Mouse (Mus musculus): ENCODE results near the gene Cbx7.
A peak's percentile ranks its signal among the peaks of the same experiment; 100 is the strongest.

Cbx7 gene

DNA sequence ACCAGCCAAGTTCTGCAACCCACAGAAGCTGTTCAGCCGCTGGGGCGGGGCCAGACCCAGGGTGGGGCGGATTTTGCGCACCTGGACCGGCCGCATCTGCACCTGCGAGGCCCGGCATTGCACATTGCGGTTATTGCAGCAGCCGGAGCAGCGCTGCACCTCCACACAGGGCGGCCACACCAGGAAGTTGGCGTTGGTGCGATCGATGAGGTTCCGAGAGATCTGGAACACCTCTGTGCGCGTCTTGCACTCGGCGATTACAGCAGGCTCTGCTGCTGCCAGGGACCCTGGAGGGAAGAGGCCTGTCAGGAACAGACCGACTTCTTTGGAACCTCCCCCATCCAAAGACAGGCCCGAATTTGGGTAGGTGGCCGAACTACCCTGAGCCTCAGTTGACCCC is 30.7 kb upstream of the Cbx7 start:
- no peak for DNase-seq (ENCODE audit: low read depth)

DNA sequence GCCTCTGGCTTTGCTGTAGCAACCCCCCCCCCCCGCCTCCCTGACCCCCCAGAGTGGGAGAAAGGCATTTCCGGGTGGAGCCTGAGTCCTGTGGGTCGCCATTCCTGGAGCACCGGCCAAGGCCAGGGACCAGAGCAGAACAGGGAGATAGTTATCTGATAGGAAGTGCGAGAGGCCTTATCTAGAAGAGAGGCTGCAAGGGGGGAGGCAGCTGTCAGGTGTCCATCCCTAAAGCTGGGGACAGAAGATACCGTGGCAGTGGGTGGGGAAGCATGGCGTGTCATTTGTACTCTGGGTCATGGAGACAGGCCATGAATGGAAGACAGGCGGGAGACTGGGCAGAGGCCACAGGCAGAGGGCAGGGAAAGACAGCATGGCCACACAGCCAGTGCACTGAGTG is 29.8 kb upstream of the Cbx7 start:
- no peak for DNase-seq (ENCODE audit: low read depth)

DNA sequence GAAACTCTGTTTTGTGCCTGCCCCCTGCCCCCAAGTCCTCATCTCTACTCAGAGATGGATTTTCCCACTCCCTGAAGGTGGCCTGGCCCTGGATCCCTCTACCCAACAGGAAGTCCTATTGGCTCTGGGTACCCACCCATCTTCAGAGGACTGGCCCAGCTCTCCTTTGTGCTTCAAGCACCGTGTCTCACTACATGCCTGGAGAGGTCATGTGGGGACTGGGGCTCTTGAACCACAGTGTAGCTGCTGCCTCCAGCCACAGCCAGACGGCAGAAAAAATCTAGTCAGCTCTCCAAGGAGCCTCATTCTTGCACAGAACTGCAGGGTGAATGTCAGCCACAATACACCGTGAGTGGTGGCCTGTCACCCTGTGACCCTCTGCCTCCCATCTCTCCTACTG is 27.1 kb upstream of the Cbx7 start:
- no peak for DNase-seq (ENCODE audit: low read depth)

DNA sequence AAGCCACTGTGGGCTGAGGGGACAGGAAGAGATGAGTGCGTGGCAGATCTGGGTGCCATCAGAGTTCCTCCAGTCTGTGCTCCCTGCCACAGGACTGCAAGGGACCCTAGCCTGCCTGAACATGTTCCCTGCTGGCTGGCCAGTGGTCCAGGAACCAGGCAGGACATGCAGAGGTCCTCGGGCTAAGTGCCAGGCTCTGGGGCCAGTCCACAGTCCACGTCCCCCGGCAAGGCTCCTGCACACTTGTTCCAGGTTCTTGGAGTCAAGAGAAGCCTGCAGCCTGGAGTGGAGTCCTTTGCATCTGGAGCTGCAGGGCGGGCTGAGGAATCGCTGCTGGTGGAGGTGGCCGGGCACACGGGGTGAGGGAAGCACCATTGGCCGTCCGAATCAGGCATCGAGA is 25.9 kb upstream of the Cbx7 start:
- DNase-seq (ENCODE audit: low read depth), result no peak

DNA sequence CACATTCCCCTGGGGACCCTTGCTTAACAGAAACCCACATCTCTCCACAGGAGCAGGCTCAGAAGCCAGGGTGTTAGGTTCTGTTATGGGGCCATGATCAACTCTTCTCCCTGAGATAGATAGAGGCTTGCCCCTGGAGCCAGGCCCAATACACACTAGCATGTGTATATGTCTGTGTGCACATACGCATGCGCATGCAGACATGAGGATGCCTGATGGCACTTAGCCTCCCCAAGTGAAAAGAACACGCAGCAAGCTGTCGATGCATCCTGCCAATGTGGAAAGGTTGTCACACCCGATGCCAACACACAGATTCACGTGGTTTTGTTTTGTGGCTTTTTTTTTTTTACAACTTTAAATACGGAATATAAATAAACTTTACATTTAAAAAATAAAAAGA is 24.6 kb upstream of the Cbx7 start:
- no peak for DNase-seq (ENCODE audit: low read depth)

DNA sequence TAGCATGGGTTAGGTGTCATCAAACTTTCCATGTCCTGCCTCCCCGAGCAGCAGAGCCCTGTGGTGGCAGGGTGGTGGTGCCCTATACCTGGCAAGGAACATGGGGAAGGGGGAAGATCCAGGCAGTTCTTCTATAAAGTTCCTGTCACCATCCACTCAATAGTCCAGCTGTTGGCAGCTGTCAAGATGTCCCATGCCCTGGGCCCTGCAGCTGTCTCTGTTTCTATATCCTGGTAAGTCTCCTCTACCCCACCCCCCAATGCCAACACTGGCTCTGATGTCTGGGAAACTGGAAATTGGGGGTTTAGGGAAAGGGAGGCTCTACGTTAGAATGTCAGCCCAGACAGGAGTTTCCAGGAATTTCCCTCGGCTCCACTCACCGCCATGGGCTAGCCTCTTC is 23.6 kb upstream of the Cbx7 start:
- no peak for DNase-seq (ENCODE audit: low read depth)

DNA sequence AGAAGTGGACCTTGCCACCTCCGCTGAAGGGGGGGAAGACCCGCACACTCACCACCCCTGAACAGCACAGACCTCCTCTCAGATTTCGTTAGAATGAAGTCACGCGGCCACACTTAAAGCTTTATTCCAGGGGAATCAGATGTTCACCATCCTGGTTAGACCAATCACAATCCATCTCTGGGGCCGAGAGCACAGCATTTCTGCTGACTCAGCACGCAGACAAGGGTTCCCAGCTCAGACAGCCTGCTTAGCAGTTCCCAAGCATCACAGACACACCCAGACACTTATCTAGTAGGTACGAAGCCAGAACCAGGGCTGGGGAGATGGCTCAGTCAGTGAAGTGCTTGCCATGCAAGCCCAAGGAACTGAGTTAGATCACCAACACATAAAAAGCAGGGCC is 15.3 kb upstream of the Cbx7 start:
- DNase-seq (ENCODE audit: low read depth), result no peak

DNA sequence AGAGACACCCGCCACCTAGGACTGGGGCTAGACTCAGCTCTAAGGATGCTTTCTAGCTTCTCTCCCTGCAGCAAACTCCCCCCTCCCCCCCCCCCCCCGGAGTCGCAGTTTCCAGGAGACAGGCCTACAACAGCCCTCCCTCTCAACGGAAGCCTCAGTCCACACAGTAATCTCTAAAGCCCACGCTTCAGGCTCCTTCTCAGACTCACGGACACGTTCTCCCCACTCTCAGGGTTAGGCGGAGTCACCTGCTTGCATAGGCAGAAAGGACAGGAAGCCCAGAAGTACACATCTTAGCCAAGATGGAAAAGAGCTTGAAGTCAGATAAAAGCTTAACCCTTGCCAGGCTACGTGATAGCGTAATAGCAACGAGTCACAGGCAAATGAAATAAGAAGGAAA is 14.6 kb upstream of the Cbx7 start:
- no peak for DNase-seq (ENCODE audit: low read depth)

DNA sequence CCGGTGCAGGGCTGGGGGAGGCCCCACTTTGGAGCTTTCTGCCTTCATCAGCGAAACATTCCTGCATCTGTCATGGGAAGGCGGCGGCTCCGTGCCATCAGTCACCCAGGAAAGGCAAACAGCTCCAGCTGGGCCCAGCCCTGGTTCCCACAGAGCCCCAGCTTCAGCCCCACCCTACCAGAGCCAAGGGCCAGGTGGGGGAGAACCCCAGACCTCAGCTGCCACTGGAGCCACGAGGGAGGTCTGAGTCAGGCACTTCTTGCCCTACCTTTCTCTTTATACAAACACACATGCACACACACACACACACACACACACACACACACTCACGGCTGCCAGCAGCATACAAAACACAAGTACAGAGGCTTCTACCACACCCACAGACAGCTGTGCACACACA is 13.2 kb upstream of the Cbx7 start:
- DNase-seq (ENCODE audit: low read depth), result no peak

DNA sequence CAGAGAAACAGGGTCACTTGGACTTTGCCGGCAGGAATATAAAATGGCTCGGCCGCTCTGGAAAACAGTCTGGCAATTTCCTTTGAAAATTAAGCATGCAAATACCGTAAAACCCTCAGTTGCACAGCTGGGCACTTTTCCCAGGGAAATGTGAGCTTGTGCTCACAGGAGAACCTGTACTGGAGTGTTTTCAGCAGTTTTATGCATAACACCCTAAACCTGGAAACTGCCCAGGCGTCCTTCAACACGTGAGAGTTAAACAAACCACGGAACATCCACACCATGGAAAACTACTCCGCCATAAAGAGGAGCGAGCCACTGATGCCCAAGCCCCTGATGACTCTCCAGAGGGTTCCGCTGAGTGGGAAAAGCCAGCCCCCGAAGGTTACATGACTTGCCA is 9.8 kb upstream of the Cbx7 start:
- DNase-seq (ENCODE audit: low read depth), result no peak

DNA sequence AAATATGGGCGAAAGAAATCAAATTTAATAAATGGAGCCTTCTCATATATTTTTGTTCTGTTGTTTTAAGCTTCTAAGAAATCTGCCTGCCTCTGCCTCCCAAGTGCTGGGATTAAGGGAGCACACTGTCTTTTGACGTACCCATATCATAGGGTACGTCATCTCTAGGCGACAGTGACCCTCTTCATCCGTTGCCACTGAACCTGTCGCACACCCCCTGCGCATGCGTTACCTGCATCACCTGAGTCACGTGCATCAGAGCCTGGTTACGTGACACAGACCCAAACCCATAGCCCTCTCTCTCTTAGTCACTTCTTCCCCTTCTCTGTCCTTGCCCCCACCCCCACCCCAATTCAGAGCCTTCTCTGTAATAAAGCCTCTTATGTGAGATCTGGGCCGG is 1.3 kb upstream of the Cbx7 start:
- no peak for DNase-seq (ENCODE audit: low read depth)

DNA sequence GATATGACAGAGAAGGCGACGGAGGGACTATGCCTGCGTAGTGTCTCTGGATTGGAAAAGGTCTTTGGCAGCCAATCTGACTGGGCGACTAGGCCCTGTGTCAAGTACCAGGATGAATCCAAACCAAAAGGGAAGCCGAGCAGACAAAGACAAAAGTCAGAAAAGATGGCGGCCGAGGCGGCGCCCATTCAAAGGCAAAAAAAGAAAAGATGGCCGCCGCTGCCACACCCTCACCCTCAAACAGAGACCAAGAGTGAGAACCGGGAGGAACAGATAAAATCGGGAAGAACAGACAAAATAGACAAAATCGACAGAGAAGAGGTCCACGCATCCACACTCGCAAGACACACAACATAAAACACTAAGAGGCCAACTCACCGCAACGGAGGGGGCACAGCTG is 428 bp downstream of the Cbx7 start:
- no peak for DNase-seq (ENCODE audit: low read depth)

DNA sequence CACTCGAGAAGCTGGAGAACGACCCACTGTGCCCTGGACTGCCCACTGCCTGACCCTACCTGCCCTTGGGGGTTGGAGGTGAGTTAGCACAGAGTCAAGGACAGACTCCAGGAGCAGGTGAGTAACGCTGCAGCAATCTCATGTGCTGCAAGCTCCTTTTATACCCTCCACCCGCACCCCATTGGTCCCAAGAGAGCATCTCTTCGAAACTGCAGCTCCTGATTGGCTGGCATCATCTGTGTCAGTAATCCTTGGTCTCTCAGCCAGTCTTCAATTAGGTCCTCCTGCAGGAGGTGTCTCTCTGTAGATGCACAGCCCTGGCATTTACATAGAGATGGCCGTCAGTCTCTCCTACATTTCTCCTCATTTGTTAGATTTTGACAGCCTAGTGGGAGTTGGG is 3.6 kb downstream of the Cbx7 start:
- no peak for DNase-seq (ENCODE audit: low read depth)

DNA sequence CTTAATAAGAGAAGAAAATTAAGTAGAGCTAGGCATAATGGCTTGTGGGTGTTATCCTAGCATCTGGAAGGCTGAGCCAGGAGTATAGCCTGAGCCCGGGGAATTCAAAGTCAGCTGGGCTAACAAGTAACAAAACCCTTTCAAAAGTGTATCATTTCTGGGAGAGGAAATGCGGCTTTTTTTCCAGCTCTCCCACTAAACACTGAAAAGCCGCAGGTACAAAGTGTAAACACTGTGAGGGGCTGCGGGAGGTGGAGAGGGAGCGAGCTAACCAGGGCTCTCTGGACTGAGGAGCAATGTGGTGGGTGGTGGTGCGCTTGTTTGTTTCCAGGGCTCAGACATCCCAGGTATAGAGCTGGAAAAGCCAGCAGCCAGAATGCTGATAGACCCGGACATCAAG is 6.5 kb downstream of the Cbx7 start:
- DNase-seq (ENCODE audit: low read depth), result no peak

DNA sequence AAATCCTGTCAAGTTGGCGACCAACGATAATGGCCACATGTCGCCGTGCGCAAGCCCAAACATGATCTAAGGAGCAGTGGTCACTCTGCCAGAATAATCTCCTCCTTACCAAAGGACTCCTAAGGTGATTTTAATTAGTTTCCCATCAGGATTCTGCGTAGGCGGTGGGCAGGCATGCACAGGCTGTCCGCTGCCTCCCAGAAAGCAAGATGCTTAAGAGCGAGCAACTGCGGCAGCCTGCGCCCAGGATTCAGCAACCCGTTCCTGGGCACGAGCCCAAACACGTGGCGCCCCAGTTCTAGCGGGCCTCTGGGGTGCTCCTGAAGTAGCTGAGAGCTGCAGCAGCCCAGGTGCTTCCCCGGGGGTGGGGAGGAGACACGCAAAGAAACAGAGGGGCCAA is 8.3 kb downstream of the Cbx7 start:
- no peak for DNase-seq (ENCODE audit: low read depth)

DNA sequence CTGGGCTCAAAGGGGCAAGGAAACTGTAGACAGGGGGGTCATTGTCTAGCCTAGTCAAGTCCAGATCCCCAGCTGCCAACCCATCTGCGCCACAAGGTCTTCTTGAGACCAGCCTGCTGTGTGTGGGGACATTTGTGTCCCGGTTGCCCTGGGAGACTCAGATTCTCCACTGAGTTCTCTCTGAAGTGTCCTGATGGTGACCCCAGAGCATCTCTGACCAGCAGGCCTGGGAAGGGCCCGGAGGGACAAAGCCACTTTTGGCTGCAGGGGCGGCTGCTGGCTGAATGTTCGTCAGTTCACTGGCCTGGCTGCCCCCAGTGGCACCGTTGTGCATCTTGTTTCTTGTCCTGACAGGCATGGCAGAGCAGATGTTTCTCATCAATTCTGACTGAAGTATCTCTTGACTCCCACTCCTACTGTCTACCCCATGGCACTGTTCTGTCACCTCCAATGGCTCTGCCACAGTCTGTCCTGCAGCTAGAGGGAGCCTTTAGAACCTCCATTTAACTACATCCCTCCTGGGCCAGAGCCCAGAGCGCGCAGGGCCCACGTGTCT is 9.5 kb downstream of the Cbx7 start:
- no peak for DNase-seq (ENCODE audit: low read depth)

DNA sequence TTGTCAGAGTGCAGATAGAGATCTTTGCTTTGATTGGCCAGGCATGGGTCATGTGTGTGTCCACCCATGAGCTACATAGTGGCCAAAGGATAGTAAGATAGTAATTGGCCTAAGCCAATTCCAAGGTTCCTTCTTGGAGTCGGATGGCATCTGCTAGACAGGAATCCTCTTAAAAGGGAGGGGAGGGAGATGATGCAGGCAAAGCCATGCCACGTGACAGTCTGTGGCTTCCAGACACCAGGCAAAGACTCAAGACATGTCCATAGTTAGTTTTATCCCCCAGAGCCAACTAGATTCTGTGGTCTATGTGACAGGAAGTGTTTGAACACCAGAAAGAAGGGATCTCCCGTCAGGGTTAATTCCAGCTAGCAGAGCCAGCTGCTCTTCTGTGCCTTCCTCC is 12.5 kb downstream of the Cbx7 start:
- DNase-seq (ENCODE audit: low read depth), result no peak

DNA sequence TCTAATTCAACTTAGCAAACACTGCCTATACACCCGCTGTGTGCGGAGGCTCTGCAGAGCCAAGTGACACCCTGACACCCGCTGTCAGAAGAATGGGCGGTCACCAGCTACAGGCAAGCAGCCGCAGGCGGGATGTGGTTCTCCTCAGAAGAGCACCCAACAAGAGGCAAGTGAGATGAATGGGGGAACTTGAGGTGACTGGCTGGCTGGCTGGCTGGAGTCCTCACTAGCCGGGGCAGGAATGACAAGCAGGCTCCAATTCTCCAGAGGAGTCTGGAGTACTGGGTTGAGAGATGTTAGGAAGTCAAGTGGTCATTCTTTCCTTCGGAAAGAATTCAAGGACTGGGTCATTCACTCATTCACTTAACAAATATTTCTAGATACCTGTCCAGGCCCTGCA is 14.4 kb downstream of the Cbx7 start:
- DNase-seq (ENCODE audit: low read depth), result peak; percentile 84

DNA sequence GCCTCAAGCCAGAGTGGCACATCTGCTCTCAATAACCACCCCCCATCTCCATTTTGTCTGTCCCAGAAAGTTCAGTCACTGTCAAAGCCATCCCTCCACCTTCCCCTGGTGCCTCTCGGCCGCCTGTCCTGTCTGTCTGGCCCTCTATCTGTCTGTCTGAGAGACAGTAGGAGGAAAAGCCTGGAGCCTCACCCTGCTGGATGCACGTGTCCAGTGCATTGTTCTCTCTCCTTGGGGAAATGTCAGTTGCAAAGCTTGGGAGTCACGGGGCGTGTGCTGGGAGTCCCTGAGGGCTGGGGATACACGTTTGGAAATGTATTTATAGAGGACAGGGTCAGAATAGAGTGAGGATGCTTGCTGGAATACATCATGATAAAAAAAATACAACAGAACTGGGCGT is 17.4 kb downstream of the Cbx7 start:
- DNase-seq (ENCODE audit: low read depth), result no peak

DNA sequence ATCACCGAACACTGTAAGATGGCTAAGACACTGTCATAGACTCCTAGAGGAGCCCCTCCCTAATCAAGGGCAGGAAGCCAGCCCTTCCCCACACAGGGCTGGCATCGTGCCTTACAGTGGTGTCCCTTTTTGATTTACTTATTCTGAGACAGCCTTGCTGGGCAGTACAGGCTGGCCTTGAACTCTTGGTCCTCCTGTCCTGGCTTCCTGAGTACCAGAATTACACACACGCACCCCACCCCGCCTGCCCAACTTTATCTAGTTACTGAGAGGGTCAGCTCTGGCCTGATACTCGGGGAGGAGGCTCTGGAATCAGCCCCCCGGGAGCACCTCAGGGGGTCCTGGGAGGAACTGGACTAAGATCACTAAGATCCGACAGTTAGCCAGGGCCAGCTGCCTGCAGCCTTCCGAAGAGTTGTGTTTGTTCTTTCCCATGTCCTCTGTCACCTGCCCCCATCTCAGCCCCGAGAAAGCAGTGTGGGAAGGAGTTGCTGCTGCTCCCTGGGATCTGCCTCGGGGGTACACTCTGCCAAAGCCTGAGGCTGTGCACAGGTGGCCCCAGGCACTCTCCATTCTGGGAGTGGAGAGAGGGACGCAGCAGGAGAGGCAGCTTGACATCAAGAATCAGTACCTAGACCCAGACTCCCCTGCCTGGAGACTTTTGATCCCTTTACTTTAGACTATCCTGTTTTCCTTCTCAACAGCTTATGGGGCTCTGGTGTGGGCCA is 18.3 kb downstream of the Cbx7 start:
- DNase-seq (ENCODE audit: low read depth), result no peak

DNA sequence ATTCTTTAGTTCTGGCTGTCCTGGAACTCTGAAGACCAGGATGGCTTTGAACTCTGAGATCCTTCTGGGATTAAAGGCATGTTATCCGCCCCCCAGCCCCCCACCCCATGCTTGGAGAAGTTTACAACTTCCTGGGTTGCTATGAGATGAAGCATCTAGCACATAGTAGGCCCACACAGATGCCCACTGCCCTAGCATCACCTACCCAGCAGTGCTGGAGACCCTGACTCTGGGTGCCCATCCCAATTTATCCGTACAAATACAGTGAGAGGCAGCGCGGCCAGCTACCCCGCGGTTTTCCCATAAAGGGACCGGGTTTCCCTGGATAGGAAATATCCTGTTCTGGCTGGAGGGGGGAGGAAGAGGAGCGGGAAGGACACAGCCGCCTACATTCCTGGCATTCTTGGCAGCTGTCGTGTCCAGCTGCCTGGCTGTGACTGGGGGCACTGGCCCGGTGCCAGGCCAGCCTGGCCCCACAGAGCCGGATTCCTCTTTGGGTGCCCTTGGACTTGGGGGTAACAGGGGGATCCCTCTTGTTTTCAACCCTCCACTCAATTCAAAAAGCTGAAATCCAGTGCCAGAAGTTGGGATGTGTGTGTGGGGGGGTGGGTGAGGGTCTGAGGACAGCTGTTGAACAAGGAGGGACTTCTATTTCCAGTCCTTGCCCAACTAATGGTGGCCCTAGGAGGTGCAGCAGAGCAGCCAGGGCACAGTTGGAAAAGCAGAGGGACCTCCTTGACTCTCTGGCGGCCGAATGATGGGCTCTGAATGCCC is 19.0 kb downstream of the Cbx7 start:
- DNase-seq (ENCODE audit: low read depth), result no peak

DNA sequence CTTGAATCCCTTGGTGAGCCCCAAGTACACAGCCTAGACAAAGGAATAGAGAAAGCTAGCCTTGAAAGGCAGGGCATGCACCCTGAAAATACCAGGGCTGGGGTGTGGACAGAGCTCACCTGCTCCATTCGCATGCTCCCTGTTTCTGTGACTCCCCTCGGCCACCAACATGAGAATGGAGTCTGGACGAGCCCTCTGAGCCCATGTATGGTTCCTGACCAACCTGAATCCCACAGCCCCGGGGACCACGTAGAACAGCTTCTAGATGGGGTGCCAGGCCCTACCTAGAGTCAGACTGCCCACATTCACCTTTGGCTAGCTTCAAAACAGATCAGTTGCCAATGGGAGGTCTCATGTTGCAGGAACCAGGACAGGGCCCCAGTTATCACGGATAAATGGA is 19.7 kb downstream of the Cbx7 start:
- no peak for DNase-seq (ENCODE audit: low read depth)

DNA sequence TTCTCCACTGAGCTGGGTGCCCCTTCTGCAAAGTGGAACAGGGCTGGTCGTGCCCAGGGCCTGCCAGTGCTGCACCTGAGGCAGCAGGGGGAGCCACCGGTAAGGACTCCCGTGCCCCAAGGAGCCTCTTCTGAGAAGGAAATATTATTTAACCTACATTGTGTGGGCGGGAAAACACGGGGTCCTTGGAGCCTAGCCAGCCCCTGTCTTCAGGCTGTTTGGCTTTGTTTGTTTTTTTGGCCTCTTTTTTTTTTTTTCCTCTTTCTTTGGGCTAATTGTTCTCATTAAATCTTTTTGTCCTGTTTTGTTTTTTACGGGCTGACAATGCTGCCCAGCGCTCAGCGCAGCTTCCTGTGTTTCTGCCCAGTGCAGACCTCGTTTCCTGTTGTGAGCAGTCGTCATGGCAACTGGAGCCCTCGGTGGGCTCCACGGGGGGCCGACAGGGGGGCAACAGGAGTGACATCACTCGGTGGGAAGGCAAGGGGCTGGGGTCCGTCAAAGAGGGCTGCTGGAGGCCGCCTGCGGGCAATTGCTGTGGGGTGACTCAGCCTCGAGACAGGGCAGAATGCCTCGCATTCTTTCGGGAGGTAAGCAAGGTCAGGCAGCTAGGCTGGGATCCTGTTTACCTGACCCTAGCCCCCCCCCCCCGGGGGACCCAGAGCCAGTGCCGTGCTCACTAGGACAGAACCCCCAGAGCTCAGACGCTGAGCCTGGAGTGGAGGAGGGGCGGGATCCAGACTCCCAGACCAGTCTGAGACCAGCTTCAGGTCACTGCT is 20.5 kb downstream of the Cbx7 start:
- DNase-seq (ENCODE audit: low read depth), result peak; percentile 86

All from induced T-regulatory cell, adult 2 months (primary cell).